Mouse (Mus musculus) stomach, postnatal 0 days (tissue): ENCODE measurements around the gene Ptpn13.

Experiments
- CTCF ChIP-seq: IDR thresholded peaks from 2 replicates; pipeline ENCODE4 v1.5.1; 2016; ENCODE audit warnings: antibody characterized with exemption, low read depth, mild to moderate bottlenecking, moderate library complexity
- EP300 ChIP-seq: optimal IDR thresholded peaks from 2 replicates; pipeline ENCODE3; 2016; ENCODE audit warnings: antibody characterized with exemption

GRCm38 (mm10) chr5:103527437-103527718 is 102.4 kb downstream of the Ptpn13 start:
- TF ChIP-seq CTCF (no peak), EP300 (no peak)
